Mouse (Mus musculus) mesoderm, embryonic 11.5 days (tissue): ENCODE results near the gene 1700013G24Rik.
A peak's percentile ranks its signal among the peaks of the same experiment; 100 is the strongest.
"Not testable (repeated sequence)": the region's sequence is repeated elsewhere in the genome, so short reads cannot be mapped to it uniquely, and the experiment has no call there.

Experiments
- DNase-seq: peaks from one replicate; pipeline ENCODE4 v3.0.0-alpha.2; 2012; ENCODE audit warnings: low read depth, low spot score

The 1700013G24Rik gene

GRCm38 (mm10) chr4:137453234-137453767, at the start of gene 1700013G24Rik:
1700013G24Rik (plus strand) TSS chr4:137453284.
- DNase-seq, result no peak

- DNase-seq, result no peak
Measured at GRCm38 (mm10) chr4:137405571-137405970, 47.5 kb upstream of the 1700013G24Rik start.

GRCm38 (mm10) chr4:137409691-137410090, 43.4 kb upstream of the 1700013G24Rik start, which contains the start of gene Cela3a:
Cela3a (minus strand) TSS chr4:137409791.
- no peak for DNase-seq

GRCm38 (mm10) chr4:137412185-137412709, 40.8 kb upstream of the 1700013G24Rik start:
- not testable (repeated sequence) for DNase-seq

GRCm38 (mm10) chr4:137414936-137415335, 38.1 kb upstream of the 1700013G24Rik start:
- DNase-seq, result no peak

- DNase-seq, result no peak
Measured at GRCm38 (mm10) chr4:137417712-137418564, 35.1 kb upstream of the 1700013G24Rik start.

GRCm38 (mm10) chr4:137430502-137430901, 22.6 kb upstream of the 1700013G24Rik start, which contains the start of gene Cela3b:
Cela3b (minus strand) TSS chr4:137430540.
- no peak for DNase-seq

GRCm38 (mm10) chr4:137432700-137433550, 20.2 kb upstream of the 1700013G24Rik start:
- DNase-seq, result not testable (repeated sequence)

- no peak for DNase-seq
Measured at GRCm38 (mm10) chr4:137436979-137437669, 16.0 kb upstream of the 1700013G24Rik start.

- DNase-seq, result no peak
Measured at GRCm38 (mm10) chr4:137438842-137439241, 14.2 kb upstream of the 1700013G24Rik start.

GRCm38 (mm10) chr4:137441332-137441731, 11.8 kb upstream of the 1700013G24Rik start:
- no peak for DNase-seq

GRCm38 (mm10) chr4:137443625-137444024, 9.5 kb upstream of the 1700013G24Rik start:
- peak; percentile 69 for DNase-seq

- DNase-seq, result no peak
Measured at GRCm38 (mm10) chr4:137445881-137446280, 7.2 kb upstream of the 1700013G24Rik start.

GRCm38 (mm10) chr4:137447363-137448196, 5.5 kb upstream of the 1700013G24Rik start:
- no peak for DNase-seq

GRCm38 (mm10) chr4:137448197-137448596, 4.9 kb upstream of the 1700013G24Rik start:
- DNase-seq, result no peak

- no peak for DNase-seq
Measured at GRCm38 (mm10) chr4:137448641-137449040, 4.4 kb upstream of the 1700013G24Rik start.

GRCm38 (mm10) chr4:137449132-137449531, 4.0 kb upstream of the 1700013G24Rik start:
- no peak for DNase-seq

GRCm38 (mm10) chr4:137449715-137450114, 3.4 kb upstream of the 1700013G24Rik start:
- DNase-seq, result no peak

- no peak for DNase-seq
Measured at GRCm38 (mm10) chr4:137452190-137452589, 894 bp upstream of the 1700013G24Rik start.

- DNase-seq, result no peak
Measured at GRCm38 (mm10) chr4:137454582-137454981, 1.5 kb downstream of the 1700013G24Rik start.
